ENCODE assay signal across 24 mouse cellular contexts in the genomic region with DNA sequence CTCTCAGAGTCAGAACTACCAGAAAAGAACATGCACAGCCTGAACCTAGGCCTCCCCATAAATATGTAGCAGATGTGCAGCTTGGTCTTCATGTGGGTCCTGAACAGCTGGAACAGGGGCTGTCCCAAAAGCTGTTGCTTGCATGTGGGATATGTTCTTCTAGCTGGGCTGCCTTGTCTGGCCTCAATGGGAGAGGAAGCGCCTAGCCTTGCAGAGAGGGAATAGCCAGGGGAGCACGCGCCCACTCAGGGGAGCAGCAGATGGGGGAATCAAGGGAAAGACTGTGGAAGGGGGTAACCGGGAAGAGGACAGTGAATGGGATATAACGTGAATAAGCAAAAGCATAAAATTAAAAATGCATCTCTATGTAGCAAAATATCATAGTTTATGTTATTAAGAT.
DNase-seq lines count a peak whose midpoint lies in the region; ATAC-seq and TF ChIP-seq lines count a peak whose summit lies in the region.
"Had no signal": no experiment of that assay in that cellular context is flagged by ENCODE, and none has a peak within 500 bp of the region (broad histone marks: within the 10 kb centered on the region; RNA-seq: fewer than 3 reads in every experiment).

No protein-coding gene starts in this region.

- no peak overlapping the region for H3K4me3 ChIP-seq in embryonic facial prominence, embryonic 11.5 days (ENCODE audit: low read depth, low read length)
- no peak overlapping the region for H3K4me3 ChIP-seq in embryonic facial prominence, embryonic 10.5 days
- no peak overlapping the region for H3K4me3 ChIP-seq in limb, embryonic 11.5 days (ENCODE audit: low read depth, low read length)
- no peak overlapping the region for H3K4me3 ChIP-seq in limb, embryonic 10.5 days
- H3K4me3 ChIP-seq in CH12.LX (replicated peaks in 1 of 3; ENCODE audit: low read depth in 2 of 3, low read length in 2 of 3, poor library complexity in 1 of 3) = no peak overlapping the region
- H3K4me3 ChIP-seq in limb, embryonic 12.5 days (replicated peaks) = no peak overlapping the region
- H3K4me3 ChIP-seq: embryonic facial prominence, embryonic 12.5 days; embryonic facial prominence, embryonic 15.5 days; erythroblast, embryonic 14.5 days; forebrain, embryonic 10.5 days; forebrain, embryonic 12.5 days had no signal

- no peaks in the 10 kb centered on the region for H3K27me3 ChIP-seq in embryonic facial prominence, embryonic 11.5 days (ENCODE audit: control insufficient read depth, insufficient read depth, low read length)
- no peaks in the 10 kb centered on the region for H3K27me3 ChIP-seq in embryonic facial prominence, embryonic 10.5 days (replicated peaks; ENCODE audit: low read depth, poor library complexity, severe bottlenecking)
- no peaks in the 10 kb centered on the region for H3K27me3 ChIP-seq in limb, embryonic 11.5 days (ENCODE audit: control insufficient read depth, insufficient read depth, low read length)
- no peaks in the 10 kb centered on the region for H3K27me3 ChIP-seq in limb, embryonic 10.5 days (ENCODE audit: low read depth, poor library complexity, severe bottlenecking)
- H3K27me3 ChIP-seq in CH12.LX (replicated peaks) = no peaks in the 10 kb centered on the region
- H3K27me3 ChIP-seq in limb, embryonic 12.5 days = no peaks in the 10 kb centered on the region
- H3K27me3 ChIP-seq: embryonic facial prominence, embryonic 12.5 days; embryonic facial prominence, embryonic 15.5 days; forebrain, embryonic 12.5 days had no signal

- no peaks in the 10 kb centered on the region for H3K9me3 ChIP-seq in embryonic facial prominence, embryonic 11.5 days (replicated peaks; ENCODE audit: control insufficient read depth, low read length)
- no peaks in the 10 kb centered on the region for H3K9me3 ChIP-seq in embryonic facial prominence, embryonic 10.5 days
- H3K9me3 ChIP-seq in limb, embryonic 11.5 days (ENCODE audit: control insufficient read depth, low read length) = no peaks in the 10 kb centered on the region
- H3K9me3 ChIP-seq in limb, embryonic 10.5 days (replicated peaks) = no peaks in the 10 kb centered on the region
- peaks cover 2% of the 10 kb centered on the region for H3K9me3 ChIP-seq in CH12.LX (replicated peaks; ENCODE audit: low read length)
- H3K9me3 ChIP-seq in limb, embryonic 12.5 days = no peaks in the 10 kb centered on the region
- H3K9me3 ChIP-seq: embryonic facial prominence, embryonic 12.5 days; embryonic facial prominence, embryonic 15.5 days; forebrain, embryonic 10.5 days; forebrain, embryonic 12.5 days had no signal

- TF ChIP-seq EP300 in CH12.LX (IDR thresholded peaks at IDR 0.05; ENCODE audit: low read length) = no peak

- no peak for ATAC-seq in embryonic facial prominence, embryonic 11.5 days (replicated peaks; ENCODE audit: insufficient number of reproducible peaks, low FRiP score, low TSS enrichment, low read depth)
- ATAC-seq in limb, embryonic 11.5 days (ENCODE audit: insufficient number of reproducible peaks, low FRiP score, low TSS enrichment, low read depth) = no peak
- no peak for ATAC-seq in limb, embryonic 12.5 days (ENCODE audit: insufficient number of reproducible peaks, insufficient read depth, low FRiP score, low TSS enrichment, low read depth)
- ATAC-seq: CD4-positive, CD25-positive, alpha-beta regulatory T cell, adult 4 months; forebrain, embryonic 14.5 days; forebrain, embryonic 16.5 days had no signal

- H3K9ac ChIP-seq in embryonic facial prominence, embryonic 11.5 days (replicated peaks; ENCODE audit: low read length) = no peak overlapping the region
- no peak overlapping the region for H3K9ac ChIP-seq in limb, embryonic 11.5 days (ENCODE audit: low read length)
- no peak overlapping the region for H3K9ac ChIP-seq in CH12.LX (ENCODE audit: insufficient read depth, low read depth)
- H3K9ac ChIP-seq in limb, embryonic 12.5 days (replicated peaks) = no peak overlapping the region
- H3K9ac ChIP-seq: embryonic facial prominence, embryonic 12.5 days; embryonic facial prominence, embryonic 15.5 days; forebrain, embryonic 12.5 days had no signal

- dilution Hi-C loops in CH12.LX (cut with MboI; ENCODE audit: extremely low pct_ligation_motif_present, extremely low pct_unique_long_range_greater_than_20kb, low sequenced_read_pairs) = no loop called here

- TF ChIP-seq CTCF in CH12.LX (conservative IDR thresholded peaks at IDR 0.05 in 1 of 2, IDR thresholded peaks at IDR 0.05 in 1 of 2; ENCODE audit: low read depth in 2 of 2, low read length in 2 of 2) = no peak

- in situ Hi-C loops in CH12.LX (cut with MboI; ENCODE audit: low pct_ligation_motif_present, low pct_unique_long_range_greater_than_20kb, low sequenced_read_pairs) = no loop called here

- H3K79me2 ChIP-seq in CH12.LX (replicated peaks; ENCODE audit: control insufficient read depth, extremely low read depth, insufficient read depth, poor library complexity, severe bottlenecking) = no peaks in the 10 kb centered on the region

- no peak overlapping the region for H3K4me2 ChIP-seq in embryonic facial prominence, embryonic 11.5 days (ENCODE audit: low read depth, low read length)
- no peak overlapping the region for H3K4me2 ChIP-seq in limb, embryonic 11.5 days (ENCODE audit: low read depth, severe bottlenecking)
- H3K4me2 ChIP-seq in CH12.LX (ENCODE audit: insufficient read depth, low read depth, poor library complexity, severe bottlenecking) = no peak overlapping the region
- no peak overlapping the region for H3K4me2 ChIP-seq in limb, embryonic 12.5 days
- H3K4me2 ChIP-seq: embryonic facial prominence, embryonic 12.5 days; embryonic facial prominence, embryonic 15.5 days; forebrain, embryonic 12.5 days had no signal

- TF ChIP-seq RAD21 in CH12.LX (IDR thresholded peaks at IDR 0.05; ENCODE audit: low read depth, low read length) = no peak

- H3K4me1 ChIP-seq in embryonic facial prominence, embryonic 11.5 days (ENCODE audit: control insufficient read depth, insufficient read depth, low read length) = no peaks in the 10 kb centered on the region
- peaks cover 4% of the 10 kb centered on the region; the same call in 1 of the 2 replicates for H3K4me1 ChIP-seq in embryonic facial prominence, embryonic 10.5 days
- no peaks in the 10 kb centered on the region for H3K4me1 ChIP-seq in limb, embryonic 11.5 days (ENCODE audit: control insufficient read depth, insufficient read depth, low read length)
- H3K4me1 ChIP-seq in limb, embryonic 10.5 days = peaks cover 17% of the 10 kb centered on the region
- H3K4me1 ChIP-seq in CH12.LX (ENCODE audit: control insufficient read depth in 1 of 2, insufficient read depth in 2 of 2) = peaks cover 0 to 8% of the 10 kb centered on the region in 2 experiments; a peak in 1 of 4 replicates
- peaks cover 17% of the 10 kb centered on the region for H3K4me1 ChIP-seq in limb, embryonic 12.5 days (replicated peaks)
- H3K4me1 ChIP-seq: embryonic facial prominence, embryonic 12.5 days; embryonic facial prominence, embryonic 15.5 days; forebrain, embryonic 12.5 days had no signal

- WGBS in embryonic facial prominence, embryonic 11.5 days = 86% methylated on average over 5 of the region's 5 CpGs
- 82% methylated on average over 5 of the region's 5 CpGs for WGBS in embryonic facial prominence, embryonic 10.5 days
- WGBS in limb, embryonic 11.5 days = 88% methylated on average over 5 of the region's 5 CpGs
- WGBS in limb, embryonic 10.5 days = 87% methylated on average over 5 of the region's 5 CpGs
- 84% methylated on average over 5 of the region's 5 CpGs for WGBS in limb, embryonic 12.5 days

- TF ChIP-seq POLR2A in CH12.LX (IDR thresholded peaks at IDR 0.05; ENCODE audit: low read depth, low read length) = no peak

- no peak overlapping the region for H3K27ac ChIP-seq in embryonic facial prominence, embryonic 11.5 days (replicated peaks; ENCODE audit: low read depth, low read length)
- H3K27ac ChIP-seq in embryonic facial prominence, embryonic 10.5 days (replicated peaks) = no peak overlapping the region
- H3K27ac ChIP-seq in limb, embryonic 11.5 days (replicated peaks; ENCODE audit: low read depth, low read length) = no peak overlapping the region
- no peak overlapping the region for H3K27ac ChIP-seq in limb, embryonic 10.5 days
- no peak overlapping the region for H3K27ac ChIP-seq in CH12.LX (ENCODE audit: insufficient read depth, low read depth)
- peak overlapping the region; percentile 45; the same call in 1 of the 2 replicates for H3K27ac ChIP-seq in limb, embryonic 12.5 days
- H3K27ac ChIP-seq: embryonic facial prominence, embryonic 12.5 days; embryonic facial prominence, embryonic 15.5 days; forebrain, embryonic 10.5 days; forebrain, embryonic 12.5 days had no signal

- no peaks in the 10 kb centered on the region for H3K36me3 ChIP-seq in embryonic facial prominence, embryonic 11.5 days (replicated peaks; ENCODE audit: control insufficient read depth, insufficient read depth, low read depth, low read length)
- H3K36me3 ChIP-seq in embryonic facial prominence, embryonic 10.5 days (replicated peaks) = no peaks in the 10 kb centered on the region
- H3K36me3 ChIP-seq in limb, embryonic 11.5 days (ENCODE audit: control insufficient read depth, insufficient read depth, low read length) = no peaks in the 10 kb centered on the region
- H3K36me3 ChIP-seq in limb, embryonic 10.5 days = no peaks in the 10 kb centered on the region
- no peaks in the 10 kb centered on the region for H3K36me3 ChIP-seq in CH12.LX (replicated peaks in 1 of 2; ENCODE audit: control insufficient read depth in 1 of 2, insufficient read depth in 1 of 2, low read length in 1 of 2)
- H3K36me3 ChIP-seq in limb, embryonic 12.5 days = no peaks in the 10 kb centered on the region
- H3K36me3 ChIP-seq: embryonic facial prominence, embryonic 12.5 days; embryonic facial prominence, embryonic 15.5 days; forebrain, embryonic 10.5 days; forebrain, embryonic 12.5 days had no signal

- peak; percentile 46 for DNase-seq in embryonic facial prominence, embryonic 11.5 days (ENCODE audit: low spot score)
- DNase-seq in embryonic facial prominence, embryonic 10.5 days (ENCODE audit: low spot score) = no peak
- peak; percentile 26 for DNase-seq in limb, embryonic 11.5 days (ENCODE audit: low spot score)
- DNase-seq in limb, embryonic 10.5 days (ENCODE audit: low spot score) = no peak
- DNase-seq in CH12.LX (ENCODE audit: extremely low read depth) = peak; percentile 5
- no peak for DNase-seq in cerebellum, adult 9-11 months
- DNase-seq: adrenal gland, adult 2 months; adrenal gland, postnatal 10 days; adrenal gland, postnatal 25 days; B cell, adult 2 months; cerebellum, adult 11 months; cerebellum, adult 18-20 months; cerebellum, adult 8-10 months; cerebellum, postnatal 10 days; cerebellum, postnatal 25 days had no signal

TF ChIP-seq in CH12.LX, 34 proteins besides CTCF, POLR2A, EP300 and RAD21:
- TF ChIP-seq HCFC1 (IDR thresholded peaks at IDR 0.05; ENCODE audit: low read depth, low read length) (no peak), GABPA (IDR thresholded peaks at IDR 0.05; ENCODE audit: insufficient replicate concordance, low read depth, low read length) (no peak), TBP (conservative IDR thresholded peaks at IDR 0.05; ENCODE audit: low read depth, low read length) (no peak), PAX5 (IDR thresholded peaks at IDR 0.05; ENCODE audit: low read length) (no peak), MAX (IDR thresholded peaks at IDR 0.05; ENCODE audit: low read length) (no peak), ELF1 (IDR thresholded peaks at IDR 0.05; ENCODE audit: low read depth, low read length) (no peak), POLR2AphosphoS2 (IDR thresholded peaks at IDR 0.05; ENCODE audit: low read depth, low read length) (no peak)

Comparison
In these comparisons a context has a peak if more than half of its experiments do, and no peak if none do; other contexts are left out.
1. DNase-seq: peak in embryonic facial prominence, embryonic 11.5 days (single experiment), limb, embryonic 11.5 days (single experiment) and CH12.LX (single experiment); none in embryonic facial prominence, embryonic 10.5 days (single experiment), limb, embryonic 10.5 days (single experiment) and cerebellum, adult 9-11 months (single experiment).